Mouse (Mus musculus): Measurements from ENCODE around the gene Btbd35f3. TPM values are rescaled to one million over a fixed set of nuclear protein-coding genes. Genes with fewer than 3 reads are reported as not detected.
"Not testable (repeated sequence)": the region's sequence is repeated elsewhere in the genome, so short reads cannot be mapped to it uniquely, and the experiment has no call there.

The Btbd35f3 gene
- not detected for total RNA-seq (2021)
- long read RNA-seq, experiment 1, result 0 reads
- long read RNA-seq, experiment 2, result 0 reads

DNA sequence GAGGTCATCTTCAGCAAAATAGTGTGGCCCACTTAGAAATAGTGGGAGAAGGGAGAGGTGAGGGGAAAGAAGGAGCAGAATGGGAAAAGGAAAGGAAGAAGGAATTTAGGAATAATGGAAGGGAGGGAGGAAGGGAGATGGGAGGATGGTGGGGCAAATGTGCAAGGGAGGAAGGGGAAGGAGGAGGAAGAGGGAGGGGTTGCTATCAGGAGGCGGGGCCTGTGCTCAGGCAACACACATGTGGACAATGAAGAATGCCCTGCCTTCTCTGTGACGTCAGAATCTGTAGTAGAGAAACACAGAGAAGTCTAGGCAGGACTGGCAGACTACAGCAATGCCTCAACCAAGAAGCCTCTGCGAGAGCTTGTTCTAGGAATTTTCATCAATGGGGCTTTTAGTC is at the start of gene Btbd35f3:
Gene Btbd35f3 (plus strand): TSS at position 301 of the 400 bp plus-strand sequence.
- not testable (repeated sequence) for DNase-seq

Other genes with a start within 250 kb of the Btbd35f3 start
- gene Btbd35f16, start 80.7 kb upstream of the Btbd35f3 start, total RNA-seq (2021), result not detected
- gene Btbd35f28, start 158.9 kb downstream of the Btbd35f3 start, total RNA-seq (2021), result not detected